Mouse (Mus musculus) testis, adult 2 months (tissue): ENCODE data around the gene Mesp1. TPM values are rescaled to one million over a fixed set of nuclear protein-coding genes. Genes with fewer than 3 reads are reported as not detected.

ENCODE experiments used
- H3K27ac ChIP-seq: fragments of 200-500 bp; 2 replicates; pipeline ENCODE4 v1.5.1; 2012; ENCODE audit warnings: low read depth, low read length; ENCODE audit not compliant: control insufficient read depth, insufficient read depth
- H3K27me3 ChIP-seq: fragments of 200-500 bp; 2 replicates; pipeline ENCODE4 v1.6.1; 2012; ENCODE audit warnings: mild to moderate bottlenecking, low read length, moderate library complexity; ENCODE audit not compliant: control insufficient read depth, insufficient read depth
- H3K36me3 ChIP-seq: fragments of 200-500 bp; 2 replicates; pipeline ENCODE4 v1.6.1; 2012; ENCODE audit warnings: mild to moderate bottlenecking, low read length; ENCODE audit not compliant: control insufficient read depth, insufficient read depth
- H3K4me1 ChIP-seq: fragments of 200-500 bp; 2 replicates; pipeline ENCODE4 v1.6.1; 2012; ENCODE audit warnings: low read length; ENCODE audit not compliant: control insufficient read depth, insufficient read depth
- H3K4me3 ChIP-seq: fragments of 200-500 bp; 2 replicates; pipeline ENCODE4 v1.5.1; 2012; ENCODE audit warnings: low read depth, mild to moderate bottlenecking, low read length, moderate library complexity, mixed read lengths; ENCODE audit not compliant: control insufficient read depth
- CTCF ChIP-seq: fragments of 200-500 bp; IDR thresholded peaks from 2 replicates; pipeline ENCODE4 v1.5.1; 2012; ENCODE audit warnings: low read depth, mild to moderate bottlenecking, inconsistent platforms, low read length, moderate library complexity; ENCODE audit not compliant: control insufficient read depth, insufficient read depth, insufficient replicate concordance
- POLR2A ChIP-seq: fragments of 200-500 bp; IDR thresholded peaks from 2 replicates; pipeline ENCODE4 v1.6.1; 2012; ENCODE audit warnings: low read depth, mild to moderate bottlenecking, inconsistent platforms, low read length, moderate library complexity; ENCODE audit not compliant: control insufficient read depth
- polyA plus RNA-seq: library from polyadenylated mRNA; depleted of rRNA; stranded (reverse); fragments of >200 nt; gene quantifications from 2 replicates; pipeline ENCODE4 v1.2.3, GENCODE M21; 2012; rRNA removed

Mesp1 gene
- polyA plus RNA-seq, 1 experiment: 101 TPM

- H3K36me3 ChIP-seq: no peaks in the 10 kb centered on the region
- H3K4me3 ChIP-seq: no peak overlapping the region
- no peaks in the 10 kb centered on the region for H3K27me3 ChIP-seq
- H3K4me1 ChIP-seq: no peaks in the 10 kb centered on the region
- TF ChIP-seq POLR2A (no peak), CTCF (no peak)
- peak overlapping the region; percentile 43; the same call in 1 of the 2 replicates for H3K27ac ChIP-seq
Measured at GRCm38 (mm10) chr7:79756334-79756733, 37.3 kb downstream of the Mesp1 start.

- Histone ChIP-seq H3K27ac (no peak overlapping the region), H3K4me3 (no peak overlapping the region), H3K4me1 (no peaks in the 10 kb centered on the region), H3K27me3 (no peaks in the 10 kb centered on the region), H3K36me3 (no peaks in the 10 kb centered on the region)
- TF ChIP-seq POLR2A: no peak
- TF ChIP-seq CTCF: no peak
Measured at GRCm38 (mm10) chr7:79749511-79749910, 44.1 kb downstream of the Mesp1 start.

- H3K27ac ChIP-seq: no peak overlapping the region
- H3K4me1 ChIP-seq: peaks cover 2% of the 10 kb centered on the region
- H3K27me3 ChIP-seq: no peaks in the 10 kb centered on the region
- H3K36me3 ChIP-seq: no peaks in the 10 kb centered on the region; the same call in 1 of the 2 replicates
- no peak for TF ChIP-seq POLR2A
- TF ChIP-seq CTCF: no peak
- no peak overlapping the region for H3K4me3 ChIP-seq
Measured at GRCm38 (mm10) chr7:79747659-79748058, 45.9 kb downstream of the Mesp1 start.

GRCm38 (mm10) chr7:79744585-79744984, 49.0 kb downstream of the Mesp1 start:
- TF ChIP-seq POLR2A (no peak), CTCF (no peak)
- Histone ChIP-seq H3K27ac (no peak overlapping the region), H3K27me3 (no peaks in the 10 kb centered on the region), H3K36me3 (no peaks in the 10 kb centered on the region; the same call in 1 of the 2 replicates), H3K4me1 (peaks cover 2% of the 10 kb centered on the region), H3K4me3 (no peak overlapping the region)

GRCm38 (mm10) chr7:79744051-79744450, 49.5 kb downstream of the Mesp1 start:
- TF ChIP-seq CTCF (no peak), POLR2A (no peak)
- Histone ChIP-seq H3K4me1 (peaks cover 2% of the 10 kb centered on the region), H3K36me3 (no peaks in the 10 kb centered on the region; the same call in 1 of the 2 replicates), H3K27ac (no peak overlapping the region), H3K27me3 (no peaks in the 10 kb centered on the region), H3K4me3 (peak overlapping the region; percentile 43)

GRCm38 (mm10) chr7:79742659-79743536, 50.7 kb downstream of the Mesp1 start, which contains the start of the genes Pex11a and Wdr93:
Pex11a (minus strand) TSS chr7:79743131.
Wdr93 (plus strand) TSS chr7:79743163.
- Histone ChIP-seq H3K27ac (peak within 1 kb of the TSS; percentile 76), H3K4me1 (peaks cover 2% of the 10 kb centered on the region), H3K4me3 (peak within 1 kb of the TSS; percentile 93), H3K36me3 (no peaks in the 10 kb centered on the region; the same call in 1 of the 2 replicates), H3K27me3 (no peaks in the 10 kb centered on the region)
- TF ChIP-seq POLR2A: peak; percentile 85
- TF ChIP-seq CTCF: no peak

- peaks cover 3% of the 10 kb centered on the region for H3K36me3 ChIP-seq
- no peaks in the 10 kb centered on the region for H3K27me3 ChIP-seq
- peaks cover 2% of the 10 kb centered on the region for H3K4me1 ChIP-seq
- H3K4me3 ChIP-seq: peak overlapping the region; percentile 93
- no peak for TF ChIP-seq POLR2A
- H3K27ac ChIP-seq: peak overlapping the region; percentile 76
Measured at GRCm38 (mm10) chr7:79742277-79742658, 51.3 kb downstream of the Mesp1 start.

Other genes starting within 250 kb of the Mesp1 start
- 43.5 and 44.2 TPM in 2 replicates for gene Rhcg, start 176.1 kb downstream of the Mesp1 start, polyA plus RNA-seq
- 1.8 and 1.9 TPM in 2 replicates for gene Ticrr, start 133.6 kb downstream of the Mesp1 start, polyA plus RNA-seq
- gene Kif7, start 78.1 kb downstream of the Mesp1 start, polyA plus RNA-seq: 1.2 and 1.3 TPM in 2 replicates
- 3.2 and 4.9 TPM in 2 replicates for gene Plin1, start 60.9 kb downstream of the Mesp1 start, polyA plus RNA-seq
- gene Pex11a, start 50.7 kb downstream of the Mesp1 start, polyA plus RNA-seq: 35.3 and 37.8 TPM in 2 replicates
- gene Wdr93, start 50.6 kb downstream of the Mesp1 start, polyA plus RNA-seq: 34.4 and 36.9 TPM in 2 replicates
- 6.4 and 7.0 TPM in 2 replicates for gene Mesp2, start 16.9 kb upstream of the Mesp1 start, polyA plus RNA-seq
- gene Anpep, start 67.3 kb upstream of the Mesp1 start, polyA plus RNA-seq: 1.7 and 2.3 TPM in 2 replicates
- 5.6 and 6.3 TPM in 2 replicates for gene Ap3s2, start 126.9 kb upstream of the Mesp1 start, polyA plus RNA-seq
- gene Arpin, start 141.6 kb upstream of the Mesp1 start, polyA plus RNA-seq: 0.43 and 0.51 TPM in 2 replicates
- 3.8 and 5.1 TPM in 2 replicates for gene Zfp710, start 231.0 kb upstream of the Mesp1 start, polyA plus RNA-seq